Mouse (Mus musculus): Measurements from ENCODE around the gene Eno1. TPM values are rescaled to one million over a fixed set of nuclear protein-coding genes. Genes with fewer than 3 reads are reported as not detected.
A peak's percentile ranks its signal among the peaks of the same experiment; 100 is the strongest.

Eno1 gene
- total and polyA plus RNA-seq, 2 experiments from 2014 or later, result 525 to 1,074 TPM

- H3K27ac ChIP-seq (ENCODE audit: low read depth), result peak overlapping the region; percentile 4; the same call in 1 of the 2 replicates
- no peaks in the 10 kb centered on the region for H3K36me3 ChIP-seq (replicated peaks; ENCODE audit: control insufficient read depth, insufficient read depth, low read length)
- H3K9ac ChIP-seq (replicated peaks; ENCODE audit: low read depth, low read length), result no peak overlapping the region
- 50% methylated on average over 7 of the region's 7 CpGs for WGBS
- H3K4me2 ChIP-seq (ENCODE audit: low read depth, low read length), result no peak overlapping the region
- H3K27me3 ChIP-seq (ENCODE audit: control insufficient read depth, insufficient read depth, low read length), result no peaks in the 10 kb centered on the region
- ATAC-seq (ENCODE audit: insufficient read depth, low read depth) (peak; percentile 59), DNase-seq (ENCODE audit: low spot score) (peak; percentile 47)
- H3K9me3 ChIP-seq (replicated peaks; ENCODE audit: control insufficient read depth, low read length), result no peaks in the 10 kb centered on the region
- TF ChIP-seq EP300 (IDR thresholded peaks at IDR 0.05; ENCODE audit: low read depth), result no peak
- TF ChIP-seq CTCF (IDR thresholded peaks at IDR 0.05; ENCODE audit: low read depth), result no peak
- no peak overlapping the region for H3K4me3 ChIP-seq (ENCODE audit: low read depth, low read length)
- H3K4me1 ChIP-seq (ENCODE audit: control insufficient read depth, insufficient read depth), result peaks cover 47% of the 10 kb centered on the region
Measured at GRCm38 (mm10) chr4:150226818-150227688, 9.5 kb upstream of the Eno1 start.

- Histone ChIP-seq H3K9me3 (replicated peaks; ENCODE audit: control insufficient read depth, low read length) (no peaks in the 10 kb centered on the region), H3K27me3 (ENCODE audit: control insufficient read depth, insufficient read depth, low read length) (no peaks in the 10 kb centered on the region), H3K9ac (replicated peaks; ENCODE audit: low read depth, low read length) (no peak overlapping the region), H3K27ac (ENCODE audit: low read depth) (peak overlapping the region; percentile 39; the same call in 1 of the 2 replicates), H3K4me3 (ENCODE audit: low read depth, low read length) (no peak overlapping the region), H3K4me2 (ENCODE audit: low read depth, low read length) (no peak overlapping the region), H3K4me1 (ENCODE audit: control insufficient read depth, insufficient read depth) (peaks cover 48% of the 10 kb centered on the region), H3K36me3 (replicated peaks; ENCODE audit: control insufficient read depth, insufficient read depth, low read length) (no peaks in the 10 kb centered on the region)
- DNase-seq (ENCODE audit: low spot score) (no peak), ATAC-seq (ENCODE audit: insufficient read depth, low read depth) (peak; percentile 52)
- TF ChIP-seq CTCF (IDR thresholded peaks at IDR 0.05; ENCODE audit: low read depth) (no peak), EP300 (IDR thresholded peaks at IDR 0.05; ENCODE audit: low read depth) (no peak)
- WGBS, result 48% methylated on average over 7 of the region's 7 CpGs
Measured at GRCm38 (mm10) chr4:150228581-150229348, 7.8 kb upstream of the Eno1 start.

GRCm38 (mm10) chr4:150229747-150230390 is 6.7 kb upstream of the Eno1 start:
- DNase-seq (ENCODE audit: low spot score), result no peak
- Histone ChIP-seq H3K4me3 (ENCODE audit: low read depth, low read length) (no peak overlapping the region), H3K27ac (ENCODE audit: low read depth) (peak overlapping the region; percentile 78), H3K27me3 (ENCODE audit: control insufficient read depth, insufficient read depth, low read length) (no peaks in the 10 kb centered on the region), H3K9ac (replicated peaks; ENCODE audit: low read depth, low read length) (no peak overlapping the region), H3K9me3 (replicated peaks; ENCODE audit: control insufficient read depth, low read length) (no peaks in the 10 kb centered on the region), H3K4me1 (ENCODE audit: control insufficient read depth, insufficient read depth) (peaks cover 51% of the 10 kb centered on the region), H3K4me2 (ENCODE audit: low read depth, low read length) (no peak overlapping the region), H3K36me3 (replicated peaks; ENCODE audit: control insufficient read depth, insufficient read depth, low read length) (no peaks in the 10 kb centered on the region)
- no peak for TF ChIP-seq CTCF (IDR thresholded peaks at IDR 0.05; ENCODE audit: low read depth)
- no peak for TF ChIP-seq EP300 (IDR thresholded peaks at IDR 0.05; ENCODE audit: low read depth)
- no peak for ATAC-seq (ENCODE audit: insufficient read depth, low read depth)
- WGBS, result 63% methylated on average over 6 of the region's 15 CpGs

GRCm38 (mm10) chr4:150230460-150231407 is 5.8 kb upstream of the Eno1 start:
- Histone ChIP-seq H3K4me1 (ENCODE audit: control insufficient read depth, insufficient read depth) (peaks cover 59% of the 10 kb centered on the region), H3K4me2 (ENCODE audit: low read depth, low read length) (peak overlapping the region; percentile 12; the same call in 1 of the 2 replicates), H3K36me3 (replicated peaks; ENCODE audit: control insufficient read depth, insufficient read depth, low read length) (no peaks in the 10 kb centered on the region), H3K4me3 (ENCODE audit: low read depth, low read length) (no peak overlapping the region), H3K9me3 (replicated peaks; ENCODE audit: control insufficient read depth, low read length) (no peaks in the 10 kb centered on the region), H3K27me3 (ENCODE audit: control insufficient read depth, insufficient read depth, low read length) (no peaks in the 10 kb centered on the region), H3K9ac (replicated peaks; ENCODE audit: low read depth, low read length) (peak overlapping the region; percentile 30; the same call in 1 of the 2 replicates), H3K27ac (ENCODE audit: low read depth) (peak overlapping the region; percentile 78)
- TF ChIP-seq EP300 (IDR thresholded peaks at IDR 0.05; ENCODE audit: low read depth) (no peak), CTCF (IDR thresholded peaks at IDR 0.05; ENCODE audit: low read depth) (no peak; the same call in 1 of the 2 replicates)
- DNase-seq (ENCODE audit: low spot score) (no peak), ATAC-seq (ENCODE audit: insufficient read depth, low read depth) (no peak; the same call in 1 of the 2 replicates)
- WGBS, result 21% methylated on average over 21 of the region's 21 CpGs
